Mouse (Mus musculus) lung, embryonic 15.5 days (tissue): Measurements from ENCODE around the gene Tspan18. TPM values are rescaled to one million over a fixed set of nuclear protein-coding genes. Genes with fewer than 3 reads are reported as not detected.

Experiments used
- ATAC-seq: fragments of 200-750 bp; cut with Nextera tagmentation; 2 replicates; pipeline ENCODE4 v1.8.0; 2017; ENCODE audit warnings: moderate number of reproducible peaks, borderline replicate concordance; ENCODE audit not compliant: low FRiP score, low TSS enrichment; ENCODE audit errors: extremely low read depth
- H3K27ac ChIP-seq: fragments of 300-500 bp; sonication (generic); 2 replicates; pipeline ENCODE4 v1.5.1; 2015; ENCODE audit warnings: moderate library complexity, mild to moderate bottlenecking, inconsistent platforms
- H3K27me3 ChIP-seq: fragments of 300-500 bp; sonication (generic); 2 replicates; pipeline ENCODE4 v1.6.1; 2015; ENCODE audit warnings: inconsistent platforms
- H3K36me3 ChIP-seq: fragments of 300-500 bp; sonication (generic); 2 replicates; pipeline ENCODE4 v1.6.1; 2015; ENCODE audit warnings: inconsistent platforms
- H3K4me1 ChIP-seq: fragments of 300-500 bp; sonication (generic); 2 replicates; pipeline ENCODE4 v1.6.1; 2015; ENCODE audit warnings: inconsistent platforms
- H3K4me2 ChIP-seq: fragments of 300-500 bp; sonication (generic); 2 replicates; pipeline ENCODE4 v1.6.1; 2015; ENCODE audit warnings: inconsistent platforms, mild to moderate bottlenecking, moderate library complexity
- H3K4me3 ChIP-seq: fragments of 300-500 bp; sonication (generic); 2 replicates; pipeline ENCODE4 v1.5.1; 2015; ENCODE audit warnings: mild to moderate bottlenecking, inconsistent platforms
- H3K9ac ChIP-seq: fragments of 300-500 bp; sonication (generic); 2 replicates; pipeline ENCODE4 v1.6.1; 2015; ENCODE audit warnings: inconsistent platforms
- H3K9me3 ChIP-seq: fragments of 300-500 bp; sonication (generic); 2 replicates; pipeline ENCODE4 v1.6.1; 2016; ENCODE audit warnings: inconsistent platforms
- WGBS: fragments of 180-500 bp; shearing (Covaris S2); methylation state at CpG from one replicate; pipeline ENCODE4 v1.1.7; 2015; 5-methylcytosine and 5-hydroxymethylcytosine counted together
- polyA plus RNA-seq: library from polyadenylated mRNA; unstranded; fragments of >200 nt; fragmentation: Nextera tagmentation; extraction: Ambion mirVana; gene quantifications from 2 replicates; pipeline ENCODE4 v1.2.1, GENCODE M21; 2015

Gene Tspan18
- polyA plus RNA-seq, 1 experiment from 2014 or later = 29.0 TPM

- H3K36me3 ChIP-seq = peaks cover 6% of the 10 kb centered on the region; the same call in 1 of the 2 replicates
- no peaks in the 10 kb centered on the region for H3K27me3 ChIP-seq
- no peak overlapping the region for H3K4me3 ChIP-seq
- no peak overlapping the region for H3K9ac ChIP-seq
- no peak overlapping the region for H3K4me2 ChIP-seq
- peaks cover 11% of the 10 kb centered on the region; the same call in 1 of the 2 replicates for H3K4me1 ChIP-seq
- ATAC-seq = no peak
- WGBS = 46% methylated on average over 10 of the region's 10 CpGs
- no peak overlapping the region for H3K27ac ChIP-seq
- no peaks in the 10 kb centered on the region for H3K9me3 ChIP-seq
Measured at GRCm38 (mm10) chr2:93200681-93201340, 133.5 kb downstream of the Tspan18 start.

- WGBS = 41% methylated on average over 13 of the region's 13 CpGs
- Histone ChIP-seq H3K27ac (no peak overlapping the region), H3K4me1 (peaks cover 12% of the 10 kb centered on the region), H3K4me2 (no peak overlapping the region), H3K9ac (no peak overlapping the region), H3K27me3 (no peaks in the 10 kb centered on the region), H3K36me3 (peaks cover 6% of the 10 kb centered on the region; the same call in 1 of the 2 replicates), H3K9me3 (no peaks in the 10 kb centered on the region), H3K4me3 (no peak overlapping the region)
- ATAC-seq = peak; percentile 11; the same call in 1 of the 2 replicates
Measured at GRCm38 (mm10) chr2:93199531-93199974, 134.8 kb downstream of the Tspan18 start.

GRCm38 (mm10) chr2:93198846-93199245, 135.5 kb downstream of the Tspan18 start:
- Histone ChIP-seq H3K27me3 (no peaks in the 10 kb centered on the region), H3K4me3 (no peak overlapping the region), H3K9ac (no peak overlapping the region), H3K4me1 (peaks cover 20% of the 10 kb centered on the region), H3K9me3 (no peaks in the 10 kb centered on the region), H3K4me2 (no peak overlapping the region), H3K36me3 (0 out of 2 replicates have a peak, but pooled peaks cover 2% of the 10 kb centered on the region), H3K27ac (no peak overlapping the region)
- 18% methylated on average over 3 of the region's 3 CpGs for WGBS
- ATAC-seq = peak; percentile 23; the same call in 1 of the 2 replicates

- H3K4me1 ChIP-seq = peaks cover 38% of the 10 kb centered on the region
- WGBS = 61% methylated on average over 4 of the region's 4 CpGs
- H3K27ac ChIP-seq = no peak overlapping the region
- H3K4me3 ChIP-seq = no peak overlapping the region
- no peak overlapping the region for H3K4me2 ChIP-seq
- H3K27me3 ChIP-seq = no peaks in the 10 kb centered on the region
- H3K9me3 ChIP-seq = no peaks in the 10 kb centered on the region
- no peak for ATAC-seq
- H3K36me3 ChIP-seq = no peaks in the 10 kb centered on the region
- H3K9ac ChIP-seq = no peak overlapping the region
Measured at GRCm38 (mm10) chr2:93193806-93194205, 140.5 kb downstream of the Tspan18 start.

- 18% methylated on average over 6 of the region's 6 CpGs for WGBS
- Histone ChIP-seq H3K27ac (no peak overlapping the region), H3K4me3 (no peak overlapping the region), H3K9ac (no peak overlapping the region), H3K9me3 (no peaks in the 10 kb centered on the region), H3K4me1 (peaks cover 42% of the 10 kb centered on the region), H3K36me3 (no peaks in the 10 kb centered on the region), H3K4me2 (no peak overlapping the region), H3K27me3 (no peaks in the 10 kb centered on the region)
- peak; percentile 8; the same call in 1 of the 2 replicates for ATAC-seq
Measured at GRCm38 (mm10) chr2:93192671-93193080, 141.6 kb downstream of the Tspan18 start.

- H3K27ac ChIP-seq = no peak overlapping the region
- H3K36me3 ChIP-seq = no peaks in the 10 kb centered on the region
- WGBS = 38% methylated on average over 9 of the region's 9 CpGs
- H3K9me3 ChIP-seq = no peaks in the 10 kb centered on the region
- no peak overlapping the region for H3K4me2 ChIP-seq
- H3K9ac ChIP-seq = no peak overlapping the region
- H3K4me3 ChIP-seq = no peak overlapping the region
- no peaks in the 10 kb centered on the region for H3K27me3 ChIP-seq
- peaks cover 42% of the 10 kb centered on the region for H3K4me1 ChIP-seq
- no peak for ATAC-seq
Measured at GRCm38 (mm10) chr2:93192182-93192560, 142.1 kb downstream of the Tspan18 start.

- ATAC-seq = no peak
- H3K9me3 ChIP-seq = no peaks in the 10 kb centered on the region
- 66% methylated on average over 14 of the region's 14 CpGs for WGBS
- H3K4me2 ChIP-seq = peak overlapping the region; percentile 23; the same call in 1 of the 2 replicates
- H3K27me3 ChIP-seq = no peaks in the 10 kb centered on the region
- no peak overlapping the region for H3K27ac ChIP-seq
- no peak overlapping the region for H3K4me3 ChIP-seq
- no peaks in the 10 kb centered on the region for H3K36me3 ChIP-seq
- peaks cover 42% of the 10 kb centered on the region for H3K4me1 ChIP-seq
- H3K9ac ChIP-seq = no peak overlapping the region
Measured at GRCm38 (mm10) chr2:93191488-93192181, 142.7 kb downstream of the Tspan18 start.

GRCm38 (mm10) chr2:93190771-93191487, 143.4 kb downstream of the Tspan18 start:
- 16% methylated on average over 9 of the region's 9 CpGs for WGBS
- Histone ChIP-seq H3K4me1 (peaks cover 42% of the 10 kb centered on the region), H3K36me3 (no peaks in the 10 kb centered on the region), H3K4me2 (peak overlapping the region; percentile 23; the same call in 1 of the 2 replicates), H3K27me3 (peaks cover 4% of the 10 kb centered on the region), H3K9me3 (no peaks in the 10 kb centered on the region), H3K27ac (no peak overlapping the region), H3K9ac (no peak overlapping the region), H3K4me3 (no peak overlapping the region)
- no peak for ATAC-seq

GRCm38 (mm10) chr2:93188761-93189458, 145.4 kb downstream of the Tspan18 start:
- H3K9ac ChIP-seq = peak overlapping the region; percentile 64
- no peaks in the 10 kb centered on the region for H3K36me3 ChIP-seq
- H3K4me2 ChIP-seq = peak overlapping the region; percentile 96
- peak overlapping the region; percentile 65 for H3K4me3 ChIP-seq
- H3K27ac ChIP-seq = peak overlapping the region; percentile 52
- peaks cover 12% of the 10 kb centered on the region for H3K27me3 ChIP-seq
- no peaks in the 10 kb centered on the region for H3K9me3 ChIP-seq
- WGBS = 7% methylated on average over 19 of the region's 19 CpGs
- no peak for ATAC-seq
- peaks cover 34% of the 10 kb centered on the region for H3K4me1 ChIP-seq

GRCm38 (mm10) chr2:93188020-93188760, 146.1 kb downstream of the Tspan18 start:
- no peak for ATAC-seq
- H3K9me3 ChIP-seq = no peaks in the 10 kb centered on the region
- under 1% methylated on average over 53 of the region's 53 CpGs for WGBS

More at GRCm38 (mm10) chr2:93188020-93188760, 146.1 kb downstream of the Tspan18 start:
- H3K27ac ChIP-seq = peak overlapping the region; percentile 52
- H3K36me3 ChIP-seq = no peaks in the 10 kb centered on the region
- H3K4me3 ChIP-seq = peak overlapping the region; percentile 65
- peak overlapping the region; percentile 64 for H3K9ac ChIP-seq
- H3K27me3 ChIP-seq = peaks cover 12% of the 10 kb centered on the region
- peaks cover 33% of the 10 kb centered on the region for H3K4me1 ChIP-seq
- peak overlapping the region; percentile 96 for H3K4me2 ChIP-seq
